Mouse (Mus musculus) layer of hippocampus, adult 18-20 months (tissue): ENCODE measurements around the gene Mms22l. TPM values are rescaled to one million over a fixed set of nuclear protein-coding genes. Genes with fewer than 3 reads are reported as not detected.
"Not testable (repeated sequence)": the region's sequence is repeated elsewhere in the genome, so short reads cannot be mapped to it uniquely, and the experiment has no call there.

Source experiments
- DNase-seq, 2 experiments: peaks; one replicate each; pipeline ENCODE4 v3.0.0; 2022; ENCODE audit warnings: low spot score in 2 of 2
- total RNA-seq, 2 experiments: library from RNA; stranded (reverse); gene quantifications; 2 replicates each; pipeline ENCODE4 v1.2.3; 2021

Mms22l gene
- total RNA-seq, 2 experiments from 2014 or later: 0.51 to 1.1 TPM

- no peak for DNase-seq
Measured at GRCm38 (mm10) chr4:24620440-24620839, 124.2 kb downstream of the Mms22l start.

- peak; percentile 52 to 62 for DNase-seq
Measured at GRCm38 (mm10) chr4:24621422-24622187, 125.4 kb downstream of the Mms22l start.

GRCm38 (mm10) chr4:24625951-24626584 is 129.8 kb downstream of the Mms22l start:
- no peak for DNase-seq

- no peak for DNase-seq
Measured at GRCm38 (mm10) chr4:24626686-24627085, 130.4 kb downstream of the Mms22l start.

- DNase-seq: no peak
Measured at GRCm38 (mm10) chr4:24627871-24628270, 131.6 kb downstream of the Mms22l start.

GRCm38 (mm10) chr4:24630430-24630829 is 134.2 kb downstream of the Mms22l start:
- no peak for DNase-seq

- DNase-seq: no peak
Measured at GRCm38 (mm10) chr4:24631177-24631911, 135.1 kb downstream of the Mms22l start.

GRCm38 (mm10) chr4:24642306-24642705 is 146.1 kb downstream of the Mms22l start:
- DNase-seq: no peak

- not testable (repeated sequence) for DNase-seq
Measured at GRCm38 (mm10) chr4:24644735-24645134, 148.5 kb downstream of the Mms22l start.
